Mouse (Mus musculus) ovary, adult 18-20 months (tissue): ENCODE data around the gene Eps8.
"Not testable (repeated sequence)": the region's sequence is repeated elsewhere in the genome, so short reads cannot be mapped to it uniquely, and the experiment has no call there.

Experiments
- DNase-seq: peaks from one replicate; pipeline ENCODE4 v3.0.0; 2022; ENCODE audit warnings: low spot score, mixed read lengths

The Eps8 gene

GRCm38 (mm10) chr6:137514872-137515271, 139.8 kb downstream of the Eps8 start:
- no peak for DNase-seq

GRCm38 (mm10) chr6:137512753-137513152, 141.9 kb downstream of the Eps8 start:
- no peak for DNase-seq

- no peak for DNase-seq
These were observed 145.2 kb downstream of the Eps8 start for GRCm38 (mm10) chr6:137509341-137510045.

GRCm38 (mm10) chr6:137508936-137509335, 145.7 kb downstream of the Eps8 start:
- no peak for DNase-seq

GRCm38 (mm10) chr6:137506563-137506962, 148.1 kb downstream of the Eps8 start:
- no peak for DNase-seq

- DNase-seq: no peak
These were observed 149.0 kb downstream of the Eps8 start for GRCm38 (mm10) chr6:137505555-137506227.

GRCm38 (mm10) chr6:137504052-137504451, 150.6 kb downstream of the Eps8 start:
- DNase-seq: no peak

- no peak for DNase-seq
These were observed 151.2 kb downstream of the Eps8 start for GRCm38 (mm10) chr6:137503462-137503861.

- no peak for DNase-seq
These were observed 151.7 kb downstream of the Eps8 start for GRCm38 (mm10) chr6:137503009-137503408.

GRCm38 (mm10) chr6:137498781-137499180, 155.9 kb downstream of the Eps8 start:
- DNase-seq: no peak

- no peak for DNase-seq
These were observed 157.4 kb downstream of the Eps8 start for GRCm38 (mm10) chr6:137497208-137497835.

- no peak for DNase-seq
These were observed 158.1 kb downstream of the Eps8 start for GRCm38 (mm10) chr6:137496562-137496961.

GRCm38 (mm10) chr6:137495233-137495632, 159.4 kb downstream of the Eps8 start:
- no peak for DNase-seq

- no peak for DNase-seq
These were observed 159.9 kb downstream of the Eps8 start for GRCm38 (mm10) chr6:137494801-137495200.

GRCm38 (mm10) chr6:137494136-137494475, 160.6 kb downstream of the Eps8 start:
- DNase-seq: no peak

- DNase-seq: no peak
These were observed 161.2 kb downstream of the Eps8 start for GRCm38 (mm10) chr6:137493211-137494135.

GRCm38 (mm10) chr6:137492582-137492981, 162.1 kb downstream of the Eps8 start:
- DNase-seq: no peak

- DNase-seq: no peak
These were observed 163.0 kb downstream of the Eps8 start for GRCm38 (mm10) chr6:137491659-137492058.

- DNase-seq: no peak
These were observed 164.6 kb downstream of the Eps8 start for GRCm38 (mm10) chr6:137490115-137490514.

GRCm38 (mm10) chr6:137487443-137487842, 167.2 kb downstream of the Eps8 start:
- no peak for DNase-seq

GRCm38 (mm10) chr6:137482891-137483290, 171.8 kb downstream of the Eps8 start:
- no peak for DNase-seq

- DNase-seq: not testable (repeated sequence)
These were observed 179.0 kb downstream of the Eps8 start for GRCm38 (mm10) chr6:137475695-137476094.
